Mouse (Mus musculus) forebrain, embryonic 14.5 days (tissue): ENCODE results near the gene Gm17268. TPM values are rescaled to one million over a fixed set of nuclear protein-coding genes. Genes with fewer than 3 reads are reported as not detected.

Experiments
- ATAC-seq: fragments of 200-750 bp; cut with Nextera tagmentation; 2 replicates; pipeline ENCODE4 v1.8.0; 2017; ENCODE audit warnings: mild to moderate bottlenecking, moderate library complexity
- DNase-seq: peaks from one replicate; pipeline ENCODE4 v3.0.0-alpha.2; 2015; ENCODE audit warnings: low spot score
- H3K27ac ChIP-seq: fragments of 300-500 bp; sonication (generic); 2 replicates; pipeline ENCODE4 v1.5.1; 2014; ENCODE audit warnings: low read depth, mild to moderate bottlenecking, control low read depth, low read length, moderate library complexity
- H3K27me3 ChIP-seq: fragments of 300-500 bp; sonication (generic); replicated peaks from 2 replicates; pipeline ENCODE4 v1.6.1; 2014; ENCODE audit warnings: low read length, control low read depth, mixed read lengths; ENCODE audit not compliant: control insufficient read depth, insufficient read depth
- H3K36me3 ChIP-seq: fragments of 300-500 bp; sonication (generic); 2 replicates; pipeline ENCODE4 v1.6.1; 2014; ENCODE audit warnings: low read length, control low read depth; ENCODE audit not compliant: control insufficient read depth, insufficient read depth
- H3K4me1 ChIP-seq: fragments of 300-500 bp; sonication (generic); 2 replicates; pipeline ENCODE4 v1.6.1; 2014; ENCODE audit warnings: antibody characterized with exemption, low read length, control low read depth; ENCODE audit not compliant: control insufficient read depth, insufficient read depth
- H3K4me2 ChIP-seq: fragments of 300-500 bp; sonication (generic); 2 replicates; pipeline ENCODE4 v1.6.1; 2014; ENCODE audit warnings: mild to moderate bottlenecking, control low read depth, low read length
- H3K4me3 ChIP-seq: fragments of 300-500 bp; sonication (generic); 2 replicates; pipeline ENCODE4 v1.5.1; 2014; ENCODE audit warnings: low read depth, low read length, control low read depth
- H3K9ac ChIP-seq: fragments of 300-500 bp; sonication (generic); 2 replicates; pipeline ENCODE4 v1.6.1; 2014; ENCODE audit warnings: mild to moderate bottlenecking, low read length, control low read depth, moderate library complexity
- H3K9me3 ChIP-seq: fragments of 300-500 bp; sonication (generic); replicated peaks from 2 replicates; pipeline ENCODE4 v1.6.1; 2016; ENCODE audit warnings: low read length, control low read depth, mixed read lengths; ENCODE audit not compliant: control insufficient read depth
- WGBS: fragments of 180-500 bp; shearing (Covaris S2); extraction: QIAGEN DNeasy Blood & Tissue Kit; methylation state at CpG from one replicate; pipeline ENCODE4 v1.1.7; 2014; 5-methylcytosine and 5-hydroxymethylcytosine counted together
- polyA plus RNA-seq: library from polyadenylated mRNA; unstranded; fragments of >200 nt; fragmentation: Nextera tagmentation; extraction: Ambion mirVana; gene quantifications from 2 replicates; pipeline ENCODE4 v1.2.1, GENCODE M21; 2014

Gene Gm17268
- polyA plus RNA-seq, 1 experiment from 2014 or later: not detected

DNA sequence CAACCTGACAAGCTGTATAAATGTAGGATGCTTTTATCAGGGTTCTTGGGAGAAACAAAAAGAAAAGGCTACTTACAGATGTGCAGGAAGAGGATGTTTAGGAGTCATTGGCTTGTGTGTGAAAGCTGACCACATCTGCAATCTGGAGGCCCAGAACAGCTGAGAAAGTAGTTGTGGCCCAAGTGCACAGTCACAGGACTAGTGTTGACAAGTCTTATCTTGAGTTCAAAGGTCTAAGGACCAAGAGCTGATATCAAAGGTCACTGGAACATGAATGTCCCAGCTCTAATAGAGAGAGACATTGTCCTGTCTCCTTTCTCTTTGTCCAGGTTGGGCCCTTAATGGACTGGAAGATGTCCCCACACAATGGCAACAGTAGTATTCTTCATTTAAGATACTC is 18.6 kb downstream of the Gm17268 start:
- no peak overlapping the region for H3K4me2 ChIP-seq
- no peak for DNase-seq
- no peaks in the 10 kb centered on the region for H3K27me3 ChIP-seq
- H3K27ac ChIP-seq: no peak overlapping the region
- H3K9ac ChIP-seq: no peak overlapping the region
- H3K9me3 ChIP-seq: no peaks in the 10 kb centered on the region
- H3K4me1 ChIP-seq: no peaks in the 10 kb centered on the region
- no peak for ATAC-seq
- no peaks in the 10 kb centered on the region for H3K36me3 ChIP-seq
- no peak overlapping the region for H3K4me3 ChIP-seq

DNA sequence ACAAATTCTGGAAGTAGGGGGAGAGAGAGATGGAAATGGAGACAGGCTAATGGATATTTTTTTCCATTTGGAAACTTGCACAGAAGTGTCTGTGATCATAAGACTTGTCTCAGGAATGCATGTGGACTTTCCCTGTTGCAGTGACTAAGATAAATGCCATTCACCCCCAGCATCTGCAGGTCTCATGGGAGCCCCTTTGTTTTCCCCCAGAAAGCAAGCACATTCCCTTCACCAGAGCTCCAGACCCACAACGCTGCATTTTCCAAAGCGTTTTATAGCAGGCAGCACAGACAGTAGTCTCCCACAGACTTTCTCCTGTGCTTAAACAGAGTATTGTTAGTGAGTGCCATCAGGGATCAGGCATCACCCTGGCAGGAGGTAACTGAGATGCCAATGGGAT is 19.0 kb downstream of the Gm17268 start:
- Histone ChIP-seq H3K9me3 (no peaks in the 10 kb centered on the region), H3K4me2 (no peak overlapping the region), H3K9ac (no peak overlapping the region), H3K27me3 (no peaks in the 10 kb centered on the region), H3K36me3 (no peaks in the 10 kb centered on the region), H3K27ac (no peak overlapping the region), H3K4me1 (no peaks in the 10 kb centered on the region), H3K4me3 (no peak overlapping the region)
- no peak for DNase-seq
- no peak for ATAC-seq
- 61% methylated on average over 2 of the region's 2 CpGs for WGBS

DNA sequence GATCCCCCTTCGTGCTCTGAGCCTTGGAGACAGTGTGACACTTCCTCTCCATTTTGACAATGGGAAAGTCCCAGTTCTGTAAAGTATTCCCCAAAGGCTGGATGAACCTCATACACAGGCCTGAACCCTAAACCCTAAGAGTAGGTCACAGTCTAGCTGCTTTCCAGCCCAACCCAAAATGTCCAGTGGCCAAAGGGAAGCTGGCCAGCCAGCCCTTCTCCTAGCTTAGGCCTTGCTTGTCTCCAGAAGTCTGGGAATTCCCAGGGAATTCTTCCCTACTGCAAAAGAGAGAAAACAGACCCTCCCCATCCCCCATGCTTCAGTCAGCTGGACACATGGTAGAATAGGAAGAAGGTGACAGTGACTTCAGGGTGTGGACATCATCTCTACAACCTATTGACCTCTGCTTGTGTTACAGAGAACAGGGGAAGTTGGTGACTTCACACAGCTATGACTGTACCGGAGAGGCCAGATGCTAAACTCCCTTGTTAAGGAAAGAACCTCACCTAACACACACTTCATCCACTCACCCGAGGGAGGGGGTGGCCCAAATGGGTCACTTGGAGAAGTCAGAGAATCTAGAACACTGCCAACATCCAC is 22.1 kb downstream of the Gm17268 start:
- Histone ChIP-seq H3K9ac (no peak overlapping the region), H3K4me1 (no peaks in the 10 kb centered on the region), H3K27me3 (no peaks in the 10 kb centered on the region), H3K9me3 (no peaks in the 10 kb centered on the region), H3K4me3 (no peak overlapping the region), H3K4me2 (no peak overlapping the region), H3K27ac (no peak overlapping the region), H3K36me3 (no peaks in the 10 kb centered on the region)
- 71% methylated on average over 3 of the region's 3 CpGs for WGBS
- DNase-seq (no peak), ATAC-seq (no peak)

DNA sequence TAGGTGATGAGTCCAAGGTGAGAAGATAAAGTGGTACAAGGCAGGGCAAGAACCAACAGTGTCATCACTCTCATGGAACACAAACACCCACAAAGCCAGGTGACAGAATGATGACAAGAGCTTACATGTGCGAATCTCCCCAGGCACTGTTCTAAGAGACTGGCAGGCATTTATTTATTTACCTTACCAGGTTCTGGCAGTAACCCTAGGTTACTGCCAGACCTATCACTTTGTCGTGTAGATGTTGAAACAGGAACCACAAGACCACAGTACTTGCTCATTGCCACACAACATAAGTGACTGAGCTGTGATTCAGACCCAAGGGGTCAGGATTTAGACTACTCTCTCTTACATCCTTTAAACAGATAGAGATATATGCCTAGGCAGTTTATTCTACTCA is 23.3 kb downstream of the Gm17268 start:
- no peak for ATAC-seq
- H3K4me1 ChIP-seq: no peaks in the 10 kb centered on the region
- 82% methylated on average over 2 of the region's 2 CpGs for WGBS
- H3K9me3 ChIP-seq: no peaks in the 10 kb centered on the region
- H3K9ac ChIP-seq: no peak overlapping the region
- no peak overlapping the region for H3K4me2 ChIP-seq
- H3K4me3 ChIP-seq: no peak overlapping the region
- no peak overlapping the region for H3K27ac ChIP-seq
- H3K27me3 ChIP-seq: no peaks in the 10 kb centered on the region
- DNase-seq: no peak
- no peaks in the 10 kb centered on the region for H3K36me3 ChIP-seq

DNA sequence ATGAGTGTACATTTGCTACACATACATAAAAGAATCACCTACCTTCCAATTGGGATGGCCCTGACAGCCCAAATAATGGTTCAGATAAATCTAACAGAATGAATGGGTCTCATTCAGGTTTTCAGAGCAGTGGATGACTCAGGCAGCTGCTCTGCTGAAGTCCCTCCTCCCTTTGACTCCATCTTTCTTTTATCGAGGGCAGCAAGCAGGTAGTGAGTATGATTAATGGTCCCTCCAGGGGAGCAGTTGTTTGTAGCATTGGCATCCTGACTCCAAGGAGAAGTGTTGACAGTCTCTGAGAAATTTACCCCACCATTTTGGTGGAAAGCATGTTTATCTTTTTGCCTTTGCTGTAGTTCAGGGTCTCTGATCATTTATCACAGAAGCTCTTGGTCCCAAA is 24.6 kb downstream of the Gm17268 start:
- H3K4me2 ChIP-seq: no peak overlapping the region
- ATAC-seq (no peak), DNase-seq (no peak)
- no peaks in the 10 kb centered on the region for H3K4me1 ChIP-seq
- H3K27me3 ChIP-seq: no peaks in the 10 kb centered on the region
- no peaks in the 10 kb centered on the region for H3K36me3 ChIP-seq
- no peaks in the 10 kb centered on the region for H3K9me3 ChIP-seq
- H3K9ac ChIP-seq: no peak overlapping the region
- no peak overlapping the region for H3K4me3 ChIP-seq
- WGBS: 74% methylated on average over 1 of the region's 1 CpGs
- no peak overlapping the region for H3K27ac ChIP-seq

DNA sequence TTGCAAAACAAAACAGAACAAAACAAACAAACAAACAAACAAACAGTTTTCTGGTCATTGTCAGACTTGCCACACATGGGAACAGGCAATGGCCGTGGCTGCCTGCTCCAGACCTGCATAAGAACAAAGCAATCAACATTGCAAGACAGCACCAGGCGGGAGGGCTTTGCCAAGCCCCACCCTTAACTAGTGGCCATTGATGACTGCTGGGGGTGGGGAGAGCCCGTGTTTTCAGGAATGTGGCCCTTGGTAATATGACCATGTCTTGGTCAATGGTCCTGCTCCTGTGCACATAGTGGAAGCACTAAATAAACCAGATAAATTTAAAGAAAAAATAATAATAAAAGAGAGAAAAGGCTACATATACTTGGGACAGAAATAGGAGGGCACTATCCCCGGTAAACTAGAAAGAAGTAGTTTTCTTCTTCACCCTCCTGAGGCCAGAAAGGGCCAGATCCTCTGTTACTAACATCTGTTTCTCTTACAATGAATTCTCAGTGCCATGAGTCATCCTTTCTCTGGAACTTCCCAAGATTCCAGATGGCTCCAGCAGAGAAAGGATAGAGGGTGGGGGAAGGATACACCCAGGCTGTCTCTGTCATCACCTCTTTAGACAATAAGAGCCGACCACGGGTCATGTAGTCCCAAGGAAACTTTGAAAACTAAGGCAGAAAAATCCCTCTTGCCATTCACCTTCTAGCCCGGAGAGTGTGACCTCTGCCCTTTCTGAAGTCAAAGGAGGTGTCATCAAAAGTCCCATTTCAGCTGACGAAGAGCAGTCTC is 26.8 kb downstream of the Gm17268 start:
- H3K27ac ChIP-seq: no peak overlapping the region
- H3K36me3 ChIP-seq: no peaks in the 10 kb centered on the region
- no peaks in the 10 kb centered on the region for H3K9me3 ChIP-seq
- H3K27me3 ChIP-seq: no peaks in the 10 kb centered on the region
- no peak overlapping the region for H3K4me3 ChIP-seq
- WGBS: 74% methylated on average over 8 of the region's 8 CpGs
- H3K4me2 ChIP-seq: no peak overlapping the region
- H3K9ac ChIP-seq: no peak overlapping the region
- ATAC-seq (no peak), DNase-seq (no peak)
- 0 out of 2 replicates have a peak, but pooled peaks cover 3% of the 10 kb centered on the region for H3K4me1 ChIP-seq

DNA sequence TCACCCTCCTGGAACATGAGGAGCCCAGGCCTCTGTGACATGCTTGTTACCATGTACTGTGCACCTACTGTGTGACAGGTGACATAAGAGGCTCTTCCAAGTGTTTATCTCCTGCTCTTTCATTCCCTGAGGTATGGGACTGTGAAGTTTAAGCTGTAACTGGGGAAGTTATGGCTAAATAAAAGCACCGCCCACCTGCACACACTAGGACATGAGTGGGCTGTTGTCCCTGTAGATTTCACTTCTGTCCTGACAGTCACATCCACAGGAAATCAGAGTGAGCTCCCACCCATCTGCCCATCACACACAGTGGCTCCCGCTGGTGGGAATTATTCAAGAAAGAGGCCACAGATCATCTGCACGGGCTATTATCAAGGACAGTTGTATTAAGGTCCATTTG is 28.2 kb downstream of the Gm17268 start:
- DNase-seq (no peak), ATAC-seq (no peak)
- 90% methylated on average over 3 of the region's 3 CpGs for WGBS
- no peak overlapping the region for H3K27ac ChIP-seq
- H3K9ac ChIP-seq: no peak overlapping the region
- no peaks in the 10 kb centered on the region for H3K36me3 ChIP-seq
- H3K4me1 ChIP-seq: 0 out of 2 replicates have a peak, but pooled peaks cover 3% of the 10 kb centered on the region
- H3K27me3 ChIP-seq: no peaks in the 10 kb centered on the region
- no peak overlapping the region for H3K4me2 ChIP-seq
- no peak overlapping the region for H3K4me3 ChIP-seq
- H3K9me3 ChIP-seq: no peaks in the 10 kb centered on the region

DNA sequence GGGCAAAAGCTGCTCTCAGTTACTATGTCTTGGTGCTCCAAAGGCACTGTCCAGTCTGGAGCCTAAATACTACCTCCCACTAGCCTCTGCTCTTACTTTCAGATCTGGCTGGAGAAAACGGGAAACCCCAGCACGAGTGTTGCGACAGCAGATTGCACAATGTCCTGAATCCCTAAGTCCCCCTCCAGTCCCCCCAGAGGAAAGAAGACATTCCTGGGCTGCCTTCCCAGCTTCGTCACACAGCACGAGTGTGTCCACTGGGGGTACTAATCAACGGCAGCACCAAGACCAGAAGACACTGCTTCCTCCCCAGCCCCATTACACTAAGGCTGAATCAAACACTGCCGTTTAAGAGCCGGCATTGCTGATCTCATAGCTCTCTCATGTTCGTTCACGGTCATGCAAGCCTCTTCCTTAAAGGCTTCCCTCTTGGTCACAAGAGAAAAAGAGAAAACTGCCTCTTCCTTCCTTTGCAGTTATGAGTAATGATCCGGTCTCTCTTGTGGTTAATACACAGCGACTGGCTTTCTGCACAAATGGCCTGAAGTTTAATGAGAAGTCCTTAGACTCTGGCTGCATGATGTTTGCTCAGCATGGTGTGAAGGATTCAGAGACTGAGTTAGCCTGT is 31.5 kb downstream of the Gm17268 start:
- DNase-seq (peak; percentile 12), ATAC-seq (no peak)
- 0 out of 2 replicates have a peak, but pooled peaks cover 3% of the 10 kb centered on the region for H3K4me1 ChIP-seq
- WGBS: 48% methylated on average over 12 of the region's 12 CpGs
- no peaks in the 10 kb centered on the region for H3K27me3 ChIP-seq
- H3K4me2 ChIP-seq: no peak overlapping the region
- no peak overlapping the region for H3K4me3 ChIP-seq
- H3K9ac ChIP-seq: no peak overlapping the region
- no peaks in the 10 kb centered on the region for H3K36me3 ChIP-seq
- no peak overlapping the region for H3K27ac ChIP-seq
- H3K9me3 ChIP-seq: no peaks in the 10 kb centered on the region

DNA sequence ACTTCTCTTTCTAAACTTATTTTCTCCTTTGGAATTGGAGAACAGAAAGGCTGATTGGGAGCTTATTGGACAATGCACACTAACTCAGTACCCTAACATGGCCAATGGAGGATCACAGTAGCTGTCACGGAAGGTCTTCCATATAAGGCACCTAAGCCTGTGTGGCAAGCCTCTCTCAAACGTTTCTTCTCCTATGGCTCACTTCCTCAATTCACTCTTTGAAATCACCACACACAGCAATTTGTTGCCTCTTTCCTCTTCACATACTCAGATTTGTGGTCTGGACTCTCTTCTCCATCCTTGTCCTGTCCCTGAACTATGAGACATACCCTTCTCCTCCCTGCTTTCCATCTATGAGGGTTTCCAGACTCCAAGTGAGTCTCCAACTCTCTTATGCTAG is 33.6 kb downstream of the Gm17268 start:
- ATAC-seq: no peak
- H3K4me1 ChIP-seq: 0 out of 2 replicates have a peak, but pooled peaks cover 3% of the 10 kb centered on the region
- H3K9me3 ChIP-seq: no peaks in the 10 kb centered on the region
- no peak overlapping the region for H3K9ac ChIP-seq
- 79% methylated on average over 2 of the region's 2 CpGs for WGBS
- H3K27me3 ChIP-seq: no peaks in the 10 kb centered on the region
- H3K4me2 ChIP-seq: no peak overlapping the region
- H3K4me3 ChIP-seq: no peak overlapping the region
- DNase-seq: no peak
- H3K36me3 ChIP-seq: no peaks in the 10 kb centered on the region
- no peak overlapping the region for H3K27ac ChIP-seq
